Mouse (Mus musculus): ENCODE results near the gene Gm43191.
"Not testable (repeated sequence)": the region's sequence is repeated elsewhere in the genome, so short reads cannot be mapped to it uniquely, and the experiment has no call there.

Gm43191 gene

GRCm38 (mm10) chr3:116661870-116662414 is 19.1 kb downstream of the Gm43191 start:
- DNase-seq (ENCODE audit: low spot score) = no peak

- peak; percentile 45 for DNase-seq (ENCODE audit: low spot score)
Observed at GRCm38 (mm10) chr3:116661288-116661869, 19.7 kb downstream of the Gm43191 start.

GRCm38 (mm10) chr3:116659856-116660430 is 21.1 kb downstream of the Gm43191 start:
- DNase-seq (ENCODE audit: low spot score) = no peak

GRCm38 (mm10) chr3:116658928-116659565 is 22.0 kb downstream of the Gm43191 start:
- no peak for DNase-seq (ENCODE audit: low spot score)

GRCm38 (mm10) chr3:116656184-116656965 is 24.7 kb downstream of the Gm43191 start:
- DNase-seq (ENCODE audit: low spot score) = no peak

- DNase-seq (ENCODE audit: low spot score) = not testable (repeated sequence)
Observed at GRCm38 (mm10) chr3:116654051-116654450, 27.0 kb downstream of the Gm43191 start.

GRCm38 (mm10) chr3:116653278-116653945 is 27.6 kb downstream of the Gm43191 start:
- no peak for DNase-seq (ENCODE audit: low spot score)

GRCm38 (mm10) chr3:116652033-116652446 is 29.0 kb downstream of the Gm43191 start:
- no peak for DNase-seq (ENCODE audit: low spot score)

GRCm38 (mm10) chr3:116650698-116651097 is 30.4 kb downstream of the Gm43191 start:
- no peak for DNase-seq (ENCODE audit: low spot score)

GRCm38 (mm10) chr3:116648805-116649204 is 32.3 kb downstream of the Gm43191 start:
- DNase-seq (ENCODE audit: low spot score) = no peak

GRCm38 (mm10) chr3:116646387-116646786 is 34.7 kb downstream of the Gm43191 start:
- no peak for DNase-seq (ENCODE audit: low spot score)

GRCm38 (mm10) chr3:116642373-116642772 is 38.7 kb downstream of the Gm43191 start:
- no peak for DNase-seq (ENCODE audit: low spot score)

GRCm38 (mm10) chr3:116641811-116642371 is 39.2 kb downstream of the Gm43191 start:
- no peak for DNase-seq (ENCODE audit: low spot score)

GRCm38 (mm10) chr3:116640024-116640423 is 41.0 kb downstream of the Gm43191 start:
- no peak for DNase-seq (ENCODE audit: low spot score)

GRCm38 (mm10) chr3:116638572-116638971 is 42.5 kb downstream of the Gm43191 start:
- DNase-seq (ENCODE audit: low spot score) = no peak

GRCm38 (mm10) chr3:116637693-116638476 is 43.2 kb downstream of the Gm43191 start:
- DNase-seq (ENCODE audit: low spot score) = no peak

- DNase-seq (ENCODE audit: low spot score) = no peak
Observed at GRCm38 (mm10) chr3:116635799-116636198, 45.3 kb downstream of the Gm43191 start.

- no peak for DNase-seq (ENCODE audit: low spot score)
Observed at GRCm38 (mm10) chr3:116634853-116635252, 46.2 kb downstream of the Gm43191 start.

- DNase-seq (ENCODE audit: low spot score) = no peak
Observed at GRCm38 (mm10) chr3:116634091-116634490, 47.0 kb downstream of the Gm43191 start.

- no peak for DNase-seq (ENCODE audit: low spot score)
Observed at GRCm38 (mm10) chr3:116632971-116633370, 48.1 kb downstream of the Gm43191 start.

GRCm38 (mm10) chr3:116631459-116631858 is 49.6 kb downstream of the Gm43191 start:
- DNase-seq (ENCODE audit: low spot score) = no peak

Data from retina, embryonic 14.5 days (tissue).